16 mouse cellular contexts compared by ENCODE assay signal in the genomic region with DNA sequence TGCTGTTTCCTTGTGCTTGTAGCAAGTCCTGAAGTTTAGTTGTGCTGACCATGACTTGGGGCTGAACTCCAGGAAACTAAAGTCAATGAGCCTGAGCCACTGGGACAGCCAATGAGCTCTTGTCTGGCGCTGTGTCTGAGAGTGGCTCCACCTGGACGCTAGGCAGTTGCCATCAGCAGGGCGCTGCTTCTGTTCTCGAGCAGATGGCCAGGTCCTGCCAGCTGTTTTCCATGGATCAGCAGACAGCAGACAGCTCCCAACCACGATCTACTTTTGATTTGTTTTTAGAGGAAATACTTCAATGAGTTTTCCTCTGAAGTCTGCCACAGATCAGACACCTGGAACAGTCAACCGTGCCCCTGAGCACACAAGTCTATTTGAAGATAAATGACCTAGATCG. TPM values are rescaled to one million over a fixed set of nuclear protein-coding genes. Genes with fewer than 3 reads are reported as not detected.
A peak's percentile ranks its signal among the peaks of the same experiment; 100 is the strongest.
DNase-seq lines count a peak whose midpoint lies in the region; ATAC-seq and TF ChIP-seq lines count a peak whose summit lies in the region.
"Had no signal": no experiment of that assay in that cellular context is flagged by ENCODE, and none has a peak within 500 bp of the region (broad histone marks: within the 10 kb centered on the region; RNA-seq: fewer than 3 reads in every experiment).

No protein-coding gene starts in this region.

- TF ChIP-seq EP300 in lung, postnatal 0 days (IDR thresholded peaks at IDR 0.05) = no peak

- 29% methylated on average over 7 of the region's 7 CpGs for WGBS in kidney, postnatal 0 days
- WGBS in lung, postnatal 0 days = 43% methylated on average over 7 of the region's 7 CpGs
- WGBS in forebrain, embryonic 10.5 days = 87% methylated on average over 7 of the region's 7 CpGs

- H3K27me3 ChIP-seq in kidney, postnatal 0 days (ENCODE audit: insufficient read depth, low read length) = no peaks in the 10 kb centered on the region
- no peaks in the 10 kb centered on the region for H3K27me3 ChIP-seq in lung, postnatal 0 days (replicated peaks; ENCODE audit: insufficient read depth, low read length)
- no peaks in the 10 kb centered on the region for H3K27me3 ChIP-seq in forebrain, embryonic 10.5 days (ENCODE audit: poor library complexity, severe bottlenecking)
- H3K27me3 ChIP-seq: forebrain, embryonic 12.5 days; heart, embryonic 15.5 days had no signal

- H3K4me2 ChIP-seq in kidney, postnatal 0 days (ENCODE audit: low read length) = no peak overlapping the region
- H3K4me2 ChIP-seq in lung, postnatal 0 days (replicated peaks; ENCODE audit: low read depth, low read length) = no peak overlapping the region
- H3K4me2 ChIP-seq: forebrain, embryonic 12.5 days; heart, embryonic 15.5 days; liver, embryonic 11.5 days; midbrain, embryonic 11.5 days had no signal

- H3K4me3 ChIP-seq in kidney, postnatal 0 days (replicated peaks; ENCODE audit: low read depth, low read length) = no peak overlapping the region
- H3K4me3 ChIP-seq in lung, postnatal 0 days (ENCODE audit: low read depth, low read length) = no peak overlapping the region
- no peak overlapping the region for H3K4me3 ChIP-seq in forebrain, embryonic 10.5 days
- H3K4me3 ChIP-seq: embryonic facial prominence, embryonic 10.5 days; forebrain, embryonic 12.5 days; heart, embryonic 15.5 days had no signal

- peak; percentile 76 for ATAC-seq in kidney, postnatal 0 days (replicated peaks; ENCODE audit: low FRiP score, low read depth)
- peak; percentile 77 for ATAC-seq in lung, postnatal 0 days
- ATAC-seq: hindbrain, embryonic 16.5 days had no signal

- H3K9me3 ChIP-seq in kidney, postnatal 0 days (replicated peaks; ENCODE audit: low read length) = no peaks in the 10 kb centered on the region
- no peaks in the 10 kb centered on the region for H3K9me3 ChIP-seq in lung, postnatal 0 days (ENCODE audit: low read length)
- H3K9me3 ChIP-seq in forebrain, embryonic 10.5 days = no peaks in the 10 kb centered on the region; the same call in 1 of the 2 replicates
- H3K9me3 ChIP-seq: embryonic facial prominence, embryonic 10.5 days; forebrain, embryonic 12.5 days; heart, embryonic 15.5 days had no signal

- no peaks in the 10 kb centered on the region for H3K4me1 ChIP-seq in kidney, postnatal 0 days (replicated peaks; ENCODE audit: insufficient read depth, low read length)
- H3K4me1 ChIP-seq in lung, postnatal 0 days (ENCODE audit: insufficient read depth, low read depth, low read length) = peaks cover 2% of the 10 kb centered on the region; the same call in 1 of the 2 replicates
- H3K4me1 ChIP-seq in forebrain, embryonic 10.5 days = peaks cover 19% of the 10 kb centered on the region
- H3K4me1 ChIP-seq: heart, embryonic 15.5 days had no signal

- H3K9ac ChIP-seq in kidney, postnatal 0 days (ENCODE audit: low read depth, low read length) = no peak overlapping the region
- H3K9ac ChIP-seq in lung, postnatal 0 days (replicated peaks; ENCODE audit: low read depth) = no peak overlapping the region
- H3K9ac ChIP-seq: forebrain, embryonic 12.5 days; heart, embryonic 15.5 days had no signal

- peak; percentile 66 for DNase-seq in kidney, postnatal 0 days (ENCODE audit: low spot score)
- no peak for DNase-seq in kidney, adult 9 months
- peak; percentile 23 for DNase-seq in thymus, postnatal 4 days
- DNase-seq in thymus, postnatal 25 days = no peak
- DNase-seq in lung, postnatal 0 days (ENCODE audit: low spot score) = peak; percentile 66
- no peak for DNase-seq in forebrain, embryonic 10.5 days (ENCODE audit: extremely low spot score, low spot score)
- DNase-seq in spleen, postnatal 14 days (ENCODE audit: low spot score in 2 of 2) = no peak
- DNase-seq: cerebellum, adult 9-10 months; gastrocnemius, postnatal 14 days had no signal

- TF ChIP-seq CTCF in kidney, postnatal 0 days (IDR thresholded peaks at IDR 0.05; ENCODE audit: low read depth) = no peak
- TF ChIP-seq CTCF in lung, postnatal 0 days (IDR thresholded peaks at IDR 0.05) = no peak

- H3K27ac ChIP-seq in kidney, postnatal 0 days = no peak overlapping the region
- H3K27ac ChIP-seq in lung, postnatal 0 days (ENCODE audit: low read length) = no peak overlapping the region
- no peak overlapping the region for H3K27ac ChIP-seq in forebrain, embryonic 10.5 days
- H3K27ac ChIP-seq: embryonic facial prominence, embryonic 10.5 days; forebrain, embryonic 12.5 days; heart, embryonic 15.5 days; macrophage had no signal

- H3K36me3 ChIP-seq in kidney, postnatal 0 days (ENCODE audit: insufficient read depth, low read length) = peaks cover 6% of the 10 kb centered on the region
- no peaks in the 10 kb centered on the region; the same call in 1 of the 2 replicates for H3K36me3 ChIP-seq in lung, postnatal 0 days (ENCODE audit: insufficient read depth, low read length)
- H3K36me3 ChIP-seq in forebrain, embryonic 10.5 days (replicated peaks) = peaks cover 22% of the 10 kb centered on the region

RNA-seq across cellular contexts. Expression of a gene that starts 14.4 kb away (rescaled TPM):
- 131 and 135 TPM in 2 replicates for polyA plus RNA-seq in kidney, postnatal 0 days (2015; fragmentation: Nextera tagmentation; extraction: Ambion mirVana)
- 114 and 122 TPM in 2 replicates for polyA plus RNA-seq in lung, postnatal 0 days (2015; fragmentation: Nextera tagmentation; extraction: Ambion mirVana)
- 90.1 and 92.3 TPM in 2 replicates for polyA plus RNA-seq in forebrain, embryonic 10.5 days (2016; fragmentation: Nextera tagmentation; extraction: Ambion mirVana)

RNA-seq across cellular contexts. Expression of a gene that starts 48.6 kb away (rescaled TPM):
- polyA plus RNA-seq in kidney, postnatal 0 days (2015; fragmentation: Nextera tagmentation; extraction: Ambion mirVana) = 8.1 and 8.2 TPM in 2 replicates
- 7.9 and 8.9 TPM in 2 replicates for polyA plus RNA-seq in lung, postnatal 0 days (2015; fragmentation: Nextera tagmentation; extraction: Ambion mirVana)
- 2.2 and 3.5 TPM in 2 replicates for polyA plus RNA-seq in forebrain, embryonic 10.5 days (2016; fragmentation: Nextera tagmentation; extraction: Ambion mirVana)

Comparison
In these comparisons a context has a peak if more than half of its experiments do, and no peak if none do; other contexts are left out.
1. DNase-seq: peak in kidney, postnatal 0 days (single experiment), thymus, postnatal 4 days (single experiment) and lung, postnatal 0 days (single experiment); none in kidney, adult 9 months (single experiment), thymus, postnatal 25 days (single experiment), forebrain, embryonic 10.5 days (single experiment) and spleen, postnatal 14 days (0 of 2).